ENCODE assay signal across 8 mouse cellular contexts in genomic region chr5:21054472-21055070, GRCm38 (mm10). TPM values are rescaled to one million over a fixed set of nuclear protein-coding genes. Genes with fewer than 3 reads are reported as not detected.
A peak's percentile ranks its signal among the peaks of the same experiment; 100 is the strongest.
DNase-seq lines count a peak whose midpoint lies in the region; ATAC-seq and TF ChIP-seq lines count a peak whose summit lies in the region.

No protein-coding gene starts in this region.

- WGBS in forebrain, embryonic 15.5 days, result under 1% methylated on average over 20 of the region's 20 CpGs
- WGBS in large intestine, adult 2 months, result 2% methylated on average over 20 of the region's 20 CpGs
- under 1% methylated on average over 20 of the region's 20 CpGs for WGBS in lung, embryonic 14.5 days

- H3K36me3 ChIP-seq in forebrain, embryonic 15.5 days, result no peaks in the 10 kb centered on the region
- H3K36me3 ChIP-seq in lung, embryonic 14.5 days (ENCODE audit: insufficient read depth), result no peaks in the 10 kb centered on the region

- peak overlapping the region; percentile 100 for H3K4me3 ChIP-seq in forebrain, embryonic 15.5 days
- H3K4me3 ChIP-seq in lung, embryonic 14.5 days (ENCODE audit: low read depth, low read length), result peak overlapping the region; percentile 97

- TF ChIP-seq CTCF in lung, embryonic 14.5 days (IDR thresholded peaks at IDR 0.05; ENCODE audit: low read depth), result no peak

- ATAC-seq in forebrain, embryonic 15.5 days (replicated peaks), result no peak; the same call in 1 of the 2 replicates
- ATAC-seq in lung, embryonic 14.5 days (ENCODE audit: insufficient read depth), result peak; percentile 26

- peak overlapping the region; percentile 65 for H3K4me2 ChIP-seq in forebrain, embryonic 15.5 days (replicated peaks)
- peak overlapping the region; percentile 64 for H3K4me2 ChIP-seq in lung, embryonic 14.5 days

- H3K27ac ChIP-seq in forebrain, embryonic 15.5 days (replicated peaks), result peak overlapping the region; percentile 99
- H3K27ac ChIP-seq in lung, embryonic 14.5 days (ENCODE audit: low read depth), result peak overlapping the region; percentile 99

- intact Hi-C loops in heart, postnatal 25 days (cut with DNase I), result loop anchor here (2.0 to 10.0 kb wide), 3 partner anchors 46 to 140 kb away; no protein-coding TSS in a partner anchor

- H3K4me1 ChIP-seq in forebrain, embryonic 15.5 days, result peaks cover 29% of the 10 kb centered on the region
- H3K4me1 ChIP-seq in lung, embryonic 14.5 days (ENCODE audit: insufficient read depth), result peaks cover 7% of the 10 kb centered on the region

- H3K27me3 ChIP-seq in forebrain, embryonic 15.5 days, result no peaks in the 10 kb centered on the region
- H3K27me3 ChIP-seq in lung, embryonic 14.5 days (ENCODE audit: insufficient read depth, low read length), result no peaks in the 10 kb centered on the region

- peak; percentile 76 for DNase-seq in MN1 (ENCODE audit: low spot score)
- peak; percentile 56 to 58 for DNase-seq in cerebellum, adult 18-20 months
- peak; percentile 79 for DNase-seq in heart, postnatal 25 days (ENCODE audit: low spot score)
- DNase-seq in large intestine, adult 2 months (ENCODE audit: low read depth, low spot score), result peak; percentile 77
- DNase-seq in lung, embryonic 14.5 days, result peak; percentile 93
- peak; percentile 55 for DNase-seq in ovary, adult 18-20 months (ENCODE audit: low spot score)
- DNase-seq in thymus, postnatal 10 days (ENCODE audit: low spot score in 2 of 2), result peak; percentile 11 to 25

- H3K9ac ChIP-seq in forebrain, embryonic 15.5 days (replicated peaks), result peak overlapping the region; percentile 100
- H3K9ac ChIP-seq in lung, embryonic 14.5 days, result peak overlapping the region; percentile 97

- H3K9me3 ChIP-seq in forebrain, embryonic 15.5 days, result no peaks in the 10 kb centered on the region
- no peaks in the 10 kb centered on the region for H3K9me3 ChIP-seq in lung, embryonic 14.5 days (ENCODE audit: low read depth, low read length)

RNA-seq across cellular contexts. Expression of gene Ptpn12, which starts 1.1 kb away (rescaled TPM):
- 28.4 and 29.2 TPM in 2 replicates for polyA plus RNA-seq in forebrain, embryonic 15.5 days (2015; fragmentation: Nextera tagmentation; extraction: Ambion mirVana)
- total RNA-seq in heart, postnatal 25 days (2021), result 10 to 100 TPM; 29.9 to 34.8 TPM
- polyA plus RNA-seq in large intestine, adult 2 months (2012; rRNA removed), result 17.0 and 33.3 TPM in 2 replicates
- 31.1 and 33.1 TPM in 2 replicates for polyA plus RNA-seq in lung, embryonic 14.5 days (2014; fragmentation: Nextera tagmentation; extraction: Ambion mirVana)

Comparison
In these comparisons a context has a peak if more than half of its experiments do, and no peak if none do; other contexts are left out.
1. DNase-seq: peak in every context shown above with its lines; median percentile 93 in lung, embryonic 14.5 days; 79 in heart, postnatal 25 days; 77 in large intestine, adult 2 months; 76 in MN1; 57 in cerebellum, adult 18-20 months; 55 in ovary, adult 18-20 months; 18 in thymus, postnatal 10 days.